Mouse (Mus musculus) limb, embryonic 11.5 days (tissue): Measurements from ENCODE around the gene Rpl22l1. TPM values are rescaled to one million over a fixed set of nuclear protein-coding genes. Genes with fewer than 3 reads are reported as not detected.
A peak's percentile ranks its signal among the peaks of the same experiment; 100 is the strongest.
"Not testable (repeated sequence)": the region's sequence is repeated elsewhere in the genome, so short reads cannot be mapped to it uniquely, and the experiment has no call there.

ENCODE experiments used
- ATAC-seq: fragments of 200-750 bp; cut with Nextera tagmentation; 2 replicates; pipeline ENCODE4 v1.8.0; 2017; ENCODE audit warnings: low read depth; ENCODE audit not compliant: insufficient number of reproducible peaks, low FRiP score, low TSS enrichment
- DNase-seq: peaks from one replicate; pipeline ENCODE4 v3.0.0-alpha.2; 2015; ENCODE audit warnings: low spot score
- H3K27ac ChIP-seq: fragments of 300-500 bp; sonication (generic); replicated peaks from 2 replicates; pipeline ENCODE4 v1.5.1; 2014; ENCODE audit warnings: low read depth, mild to moderate bottlenecking, low read length
- H3K27me3 ChIP-seq: fragments of 300-500 bp; sonication (generic); 2 replicates; pipeline ENCODE4 v1.6.1; 2014; ENCODE audit warnings: mild to moderate bottlenecking, low read length, mixed read lengths; ENCODE audit not compliant: control insufficient read depth, insufficient read depth
- H3K36me3 ChIP-seq: fragments of 300-500 bp; sonication (generic); 2 replicates; pipeline ENCODE4 v1.6.1; 2014; ENCODE audit warnings: mild to moderate bottlenecking, low read length, moderate library complexity, mixed read lengths; ENCODE audit not compliant: control insufficient read depth, insufficient read depth
- H3K4me1 ChIP-seq: fragments of 300-500 bp; sonication (generic); 2 replicates; pipeline ENCODE4 v1.6.1; 2014; ENCODE audit warnings: low read length, mixed read lengths; ENCODE audit not compliant: control insufficient read depth, insufficient read depth
- H3K4me2 ChIP-seq: fragments of 300-500 bp; sonication (generic); 2 replicates; pipeline ENCODE4 v1.6.1; 2014; ENCODE audit warnings: low read depth, mild to moderate bottlenecking, moderate library complexity; ENCODE audit not compliant: severe bottlenecking
- H3K4me3 ChIP-seq: fragments of 300-500 bp; sonication (generic); 2 replicates; pipeline ENCODE4 v1.5.1; 2014; ENCODE audit warnings: low read depth, low read length
- H3K9ac ChIP-seq: fragments of 300-500 bp; sonication (generic); 2 replicates; pipeline ENCODE4 v1.6.1; 2014; ENCODE audit warnings: mild to moderate bottlenecking, low read length
- H3K9me3 ChIP-seq: fragments of 300-500 bp; sonication (generic); 2 replicates; pipeline ENCODE4 v1.6.1; 2016; ENCODE audit warnings: low read length; ENCODE audit not compliant: control insufficient read depth
- WGBS: fragments of 180-500 bp; shearing (Covaris S2); extraction: QIAGEN DNeasy Blood & Tissue Kit; methylation state at CpG from one replicate; pipeline ENCODE4 v1.1.7; 2014; 5-methylcytosine and 5-hydroxymethylcytosine counted together
- polyA plus RNA-seq: library from polyadenylated mRNA; unstranded; fragments of >200 nt; fragmentation: Nextera tagmentation; extraction: Ambion mirVana; gene quantifications from 2 replicates; pipeline ENCODE4 v1.2.1, GENCODE M21; 2014

Gene Rpl22l1
- polyA plus RNA-seq, result 395 and 431 TPM in 2 replicates

DNA sequence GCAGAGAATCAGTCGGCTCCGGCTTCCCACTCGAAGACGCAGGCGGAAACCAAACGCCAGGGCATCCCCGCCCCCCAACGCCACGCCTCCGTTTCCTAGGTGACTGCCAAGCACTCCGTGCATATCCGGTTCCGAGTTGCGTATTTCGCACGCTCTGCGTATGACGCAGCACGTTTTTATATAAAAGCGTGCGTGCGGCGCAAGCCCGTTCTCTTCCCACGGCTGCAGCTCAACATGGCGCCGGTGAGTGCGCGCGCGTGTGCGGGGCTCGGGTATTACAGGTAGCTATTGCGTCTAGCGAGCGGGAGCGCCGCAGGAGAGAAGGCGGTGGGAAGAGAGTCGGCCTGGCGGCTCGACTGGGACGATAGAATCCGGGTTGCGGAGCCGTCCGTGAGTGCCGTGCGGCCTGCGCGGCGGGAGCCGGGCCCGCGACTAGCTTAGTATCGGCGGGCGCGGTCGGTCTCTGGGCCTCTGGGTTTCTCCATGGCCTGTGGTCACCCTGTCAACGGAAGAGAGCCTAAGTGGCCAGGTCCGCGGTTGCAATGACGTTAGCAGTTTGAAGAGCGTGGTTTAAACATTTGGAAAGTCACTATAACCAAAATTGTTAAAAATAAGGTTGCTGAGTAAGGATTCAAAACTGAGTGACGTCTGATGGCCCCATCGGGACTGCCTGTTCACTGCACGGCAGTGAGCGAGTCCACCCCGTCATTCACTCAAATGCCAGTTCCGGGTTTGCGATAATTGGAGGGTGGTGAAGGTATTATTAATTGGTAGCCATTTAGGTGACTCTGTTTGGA, at the start of gene Rpl22l1:
Gene Rpl22l1 (plus strand): TSS at position 136 of the 797 bp plus-strand sequence.
- DNase-seq (peak; percentile 99), ATAC-seq (peak; percentile 99)
- H3K4me1 ChIP-seq, result peaks cover 4% of the 10 kb centered on the region; the same call in 1 of the 2 replicates
- H3K27ac ChIP-seq, result 0 out of 2 replicates have a peak within 1 kb of the TSS, but pooled peaks have one; percentile 47
- H3K36me3 ChIP-seq, result peaks cover 7% of the 10 kb centered on the region; the same call in 1 of the 2 replicates
- peak within 1 kb of the TSS; percentile 93 for H3K9ac ChIP-seq
- under 1% methylated on average over 72 of the region's 72 CpGs for WGBS
- H3K9me3 ChIP-seq, result no peaks in the 10 kb centered on the region
- H3K4me2 ChIP-seq, result peak within 1 kb of the TSS; percentile 66
- H3K4me3 ChIP-seq, result peak within 1 kb of the TSS; percentile 95
- no peaks in the 10 kb centered on the region for H3K27me3 ChIP-seq

DNA sequence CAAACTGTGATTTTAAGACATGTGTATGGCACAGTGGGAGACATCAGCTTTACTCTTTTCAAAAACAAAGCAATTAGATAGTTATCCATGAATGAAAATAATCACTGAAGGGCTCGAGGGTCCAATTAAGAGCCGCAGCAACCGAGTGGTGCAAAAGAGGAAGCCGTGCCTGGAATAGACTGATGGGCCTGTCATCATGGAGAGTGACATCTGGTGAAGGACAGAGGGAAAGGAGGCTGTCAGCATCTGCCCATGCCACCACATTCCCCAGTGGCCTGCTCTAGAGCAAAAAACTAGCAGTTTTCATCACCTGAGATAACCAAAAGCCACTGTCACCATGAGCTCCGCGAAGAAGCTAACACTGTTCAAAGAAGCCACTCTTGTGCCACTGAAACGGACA, 49.8 kb upstream of the Rpl22l1 start:
- no peaks in the 10 kb centered on the region for H3K27me3 ChIP-seq
- H3K4me3 ChIP-seq, result no peak overlapping the region
- DNase-seq (no peak), ATAC-seq (no peak)
- no peak overlapping the region for H3K4me2 ChIP-seq
- H3K27ac ChIP-seq, result no peak overlapping the region
- H3K9ac ChIP-seq, result no peak overlapping the region
- H3K4me1 ChIP-seq, result no peaks in the 10 kb centered on the region
- no peaks in the 10 kb centered on the region for H3K9me3 ChIP-seq
- H3K36me3 ChIP-seq, result no peaks in the 10 kb centered on the region
- WGBS, result 78% methylated on average over 7 of the region's 7 CpGs

DNA sequence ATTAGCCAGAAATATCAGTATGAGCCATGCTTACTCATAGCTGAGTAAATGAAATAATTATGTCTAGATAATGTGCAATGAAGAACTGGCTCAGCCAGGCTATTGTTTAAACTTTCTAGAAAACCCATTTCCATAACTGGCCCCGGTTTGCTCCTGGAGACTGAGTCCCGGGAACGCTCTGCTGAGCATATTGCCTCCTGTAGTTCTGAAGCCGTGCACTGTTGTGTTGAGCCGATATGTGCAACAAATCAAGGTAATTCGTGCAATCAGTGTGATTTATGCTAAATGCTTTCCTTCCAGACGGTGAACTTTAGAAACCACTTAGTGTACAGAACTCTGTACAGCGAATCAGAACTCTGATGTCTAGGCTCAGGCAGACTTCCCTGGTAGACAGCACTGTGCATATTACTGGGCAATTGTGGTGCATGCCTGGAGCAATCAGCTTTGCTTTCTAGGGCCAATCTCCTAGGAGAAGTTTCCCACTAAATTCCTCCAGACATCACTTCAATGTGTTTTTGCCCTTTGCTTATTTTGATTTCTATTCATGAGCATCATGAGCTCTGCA, 43.9 kb upstream of the Rpl22l1 start:
- Histone ChIP-seq H3K27me3 (no peaks in the 10 kb centered on the region), H3K9ac (no peak overlapping the region), H3K4me1 (no peaks in the 10 kb centered on the region), H3K4me3 (no peak overlapping the region), H3K4me2 (no peak overlapping the region), H3K27ac (no peak overlapping the region), H3K9me3 (no peaks in the 10 kb centered on the region), H3K36me3 (no peaks in the 10 kb centered on the region)
- 55% methylated on average over 8 of the region's 8 CpGs for WGBS
- no peak for DNase-seq
- ATAC-seq, result no peak

DNA sequence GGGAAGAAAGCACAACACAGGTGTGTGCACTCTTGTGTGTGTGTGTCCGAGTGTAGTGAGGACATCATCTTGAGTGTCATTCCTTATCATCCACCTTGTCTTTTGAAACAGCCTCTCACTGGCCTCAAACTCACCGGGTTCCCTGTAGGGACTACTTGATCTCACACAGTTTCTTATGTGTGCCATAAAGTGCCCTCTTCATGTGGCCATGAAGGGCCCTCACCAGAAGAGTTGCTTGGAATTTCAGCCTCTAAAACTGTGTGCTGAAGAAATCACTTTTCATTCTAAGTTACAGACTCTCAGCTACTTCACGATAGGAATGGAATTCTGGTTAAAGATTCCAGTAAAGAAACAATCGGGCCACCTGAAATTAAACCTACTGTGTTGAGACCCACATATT, 38.3 kb upstream of the Rpl22l1 start:
- Histone ChIP-seq H3K27me3 (no peaks in the 10 kb centered on the region), H3K9me3 (no peaks in the 10 kb centered on the region), H3K4me2 (no peak overlapping the region), H3K9ac (no peak overlapping the region), H3K4me1 (no peaks in the 10 kb centered on the region), H3K36me3 (no peaks in the 10 kb centered on the region), H3K4me3 (no peak overlapping the region), H3K27ac (no peak overlapping the region)
- DNase-seq, result no peak
- ATAC-seq, result no peak
- WGBS, result 89% methylated on average over 4 of the region's 4 CpGs

DNA sequence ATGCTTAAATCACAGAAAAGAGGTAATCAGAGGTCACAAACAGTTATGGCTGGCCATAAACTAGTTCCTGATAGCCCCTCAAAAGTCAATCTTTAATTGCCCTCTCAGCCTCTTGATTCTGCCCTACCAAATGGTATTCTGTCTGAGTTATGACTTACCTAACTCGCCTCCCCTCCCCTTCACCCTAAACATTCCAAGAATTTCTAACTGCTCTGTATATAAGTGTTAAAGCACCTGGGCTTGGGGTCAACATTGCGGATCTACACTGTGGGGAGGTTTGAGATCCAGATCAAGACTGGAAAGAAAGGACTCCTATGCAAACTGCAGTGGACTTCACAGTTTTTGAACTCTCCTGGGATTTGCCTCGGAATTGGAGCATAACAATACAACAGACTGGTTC, 37.0 kb upstream of the Rpl22l1 start:
- no peaks in the 10 kb centered on the region for H3K36me3 ChIP-seq
- no peak overlapping the region for H3K4me3 ChIP-seq
- no peaks in the 10 kb centered on the region for H3K9me3 ChIP-seq
- H3K4me2 ChIP-seq, result no peak overlapping the region
- no peak overlapping the region for H3K9ac ChIP-seq
- ATAC-seq (peak; percentile 57; the same call in 1 of the 2 replicates), DNase-seq (no peak)
- H3K27me3 ChIP-seq, result no peaks in the 10 kb centered on the region
- H3K27ac ChIP-seq, result no peak overlapping the region
- 57% methylated on average over 3 of the region's 3 CpGs for WGBS
- H3K4me1 ChIP-seq, result no peaks in the 10 kb centered on the region

DNA sequence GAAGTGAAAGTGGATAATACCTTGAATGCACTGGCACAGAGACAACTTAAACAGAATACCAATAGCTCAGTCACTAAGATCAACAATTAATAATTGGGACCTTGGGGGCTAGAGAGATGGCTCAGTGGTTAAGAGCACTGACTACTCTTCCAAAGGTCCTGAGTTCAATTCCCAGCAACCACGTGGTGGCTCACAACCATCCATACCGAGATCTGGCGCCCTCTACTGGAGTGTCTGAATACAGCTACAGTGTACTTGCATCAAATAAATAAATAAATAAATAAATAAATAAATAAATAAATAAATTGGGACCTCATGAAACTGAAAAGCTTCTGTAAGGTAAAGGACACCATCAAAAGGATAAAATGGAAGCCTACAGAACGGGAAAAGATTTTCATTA, 32.3 kb upstream of the Rpl22l1 start:
- 65% methylated on average over 4 of the region's 4 CpGs for WGBS
- not testable (repeated sequence) for H3K4me3 ChIP-seq, ATAC-seq, H3K9ac ChIP-seq, H3K27ac ChIP-seq, H3K4me1 ChIP-seq, H3K4me2 ChIP-seq, DNase-seq, H3K36me3 ChIP-seq, H3K27me3 ChIP-seq, H3K9me3 ChIP-seq

DNA sequence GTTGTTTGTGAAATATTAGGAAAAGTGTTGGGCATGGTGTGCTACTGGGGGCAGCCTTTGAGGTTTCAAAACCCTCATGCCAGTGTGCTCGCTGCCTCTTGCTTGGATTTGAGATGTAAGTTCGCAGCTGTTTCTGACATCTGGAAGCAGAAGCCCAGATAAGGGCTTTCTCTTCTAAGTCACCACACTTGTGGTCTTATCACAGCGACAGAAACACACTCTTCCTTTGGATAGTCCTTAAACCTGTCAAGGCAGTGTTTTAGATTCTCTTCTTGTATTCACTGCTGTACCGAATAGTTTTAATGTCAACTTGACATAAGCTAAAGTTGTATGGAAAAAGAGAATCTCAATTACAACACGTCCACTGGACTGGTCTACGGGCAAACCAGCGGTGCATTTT, 29.9 kb upstream of the Rpl22l1 start:
- Histone ChIP-seq H3K4me1 (no peaks in the 10 kb centered on the region), H3K9me3 (no peaks in the 10 kb centered on the region), H3K27me3 (no peaks in the 10 kb centered on the region), H3K4me3 (no peak overlapping the region), H3K9ac (no peak overlapping the region), H3K27ac (no peak overlapping the region), H3K4me2 (no peak overlapping the region), H3K36me3 (no peaks in the 10 kb centered on the region)
- DNase-seq (no peak), ATAC-seq (no peak)
- WGBS, result 86% methylated on average over 7 of the region's 7 CpGs

DNA sequence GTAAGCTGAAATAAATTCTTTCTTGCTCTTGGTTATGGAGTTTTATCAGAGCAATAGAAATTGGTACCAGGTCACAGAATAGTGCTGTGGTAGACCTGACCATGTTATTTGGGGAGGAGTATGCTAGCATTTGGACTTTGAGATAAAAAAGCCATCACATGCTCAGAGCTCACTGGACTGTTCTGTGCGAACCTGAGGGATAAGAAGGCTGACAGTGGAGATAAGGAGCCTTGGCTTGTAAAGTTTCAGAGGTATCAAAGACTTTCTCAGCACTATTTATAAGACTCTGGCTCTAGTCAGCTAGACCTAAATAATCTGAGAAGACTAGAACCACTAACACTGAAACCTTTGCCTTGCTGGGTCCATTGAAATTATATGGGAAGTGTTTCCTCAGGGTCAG, 29.3 kb upstream of the Rpl22l1 start:
- H3K27me3 ChIP-seq, result no peaks in the 10 kb centered on the region
- H3K4me3 ChIP-seq, result no peak overlapping the region
- H3K4me1 ChIP-seq, result no peaks in the 10 kb centered on the region
- no peak overlapping the region for H3K9ac ChIP-seq
- 90% methylated on average over 1 of the region's 1 CpGs for WGBS
- H3K36me3 ChIP-seq, result no peaks in the 10 kb centered on the region
- no peak for ATAC-seq
- H3K4me2 ChIP-seq, result no peak overlapping the region
- H3K9me3 ChIP-seq, result no peaks in the 10 kb centered on the region
- no peak for DNase-seq
- H3K27ac ChIP-seq, result no peak overlapping the region
